Mouse (Mus musculus): Measurements from ENCODE around the gene Nek9. TPM values are rescaled to one million over a fixed set of nuclear protein-coding genes. Genes with fewer than 3 reads are reported as not detected.

The Nek9 gene
- polyA plus RNA-seq (2016; fragmentation: Nextera tagmentation; extraction: Ambion mirVana), result 23.9 TPM in 2 replicates

GRCm38 (mm10) chr12:85339243-85339729 lies at the start of gene Nek9:
Nek9 (minus strand) TSS chr12:85339362.
- peak within 1 kb of the TSS; percentile 82 for H3K4me3 ChIP-seq
- under 1% methylated on average over 36 of the region's 36 CpGs for WGBS
- no peaks in the 10 kb centered on the region for H3K27me3 ChIP-seq (ENCODE audit: poor library complexity, severe bottlenecking)
- H3K36me3 ChIP-seq (replicated peaks), result peaks cover 47% of the 10 kb centered on the region
- DNase-seq (ENCODE audit: extremely low spot score, low spot score), result peak; percentile 94
- peaks cover 18% of the 10 kb centered on the region for H3K4me1 ChIP-seq
- H3K27ac ChIP-seq, result peak within 1 kb of the TSS; percentile 96
- no peaks in the 10 kb centered on the region for H3K9me3 ChIP-seq

- 72% methylated on average over 5 of the region's 5 CpGs for WGBS
- H3K9me3 ChIP-seq, result no peaks in the 10 kb centered on the region
- no peak overlapping the region for H3K27ac ChIP-seq
- no peaks in the 10 kb centered on the region for H3K4me1 ChIP-seq
- DNase-seq (ENCODE audit: extremely low spot score, low spot score), result no peak
- no peak overlapping the region for H3K4me3 ChIP-seq
- H3K27me3 ChIP-seq (ENCODE audit: poor library complexity, severe bottlenecking), result no peaks in the 10 kb centered on the region; the same call in 1 of the 2 replicates
- no peaks in the 10 kb centered on the region for H3K36me3 ChIP-seq (replicated peaks)
Observed at GRCm38 (mm10) chr12:85385995-85386375, 46.8 kb upstream of the Nek9 start.

- Histone ChIP-seq H3K4me1 (no peaks in the 10 kb centered on the region), H3K4me3 (no peak overlapping the region), H3K9me3 (no peaks in the 10 kb centered on the region), H3K27ac (no peak overlapping the region), H3K36me3 (replicated peaks) (no peaks in the 10 kb centered on the region), H3K27me3 (ENCODE audit: poor library complexity, severe bottlenecking) (no peaks in the 10 kb centered on the region; the same call in 1 of the 2 replicates)
- DNase-seq (ENCODE audit: extremely low spot score, low spot score), result no peak
- 89% methylated on average over 10 of the region's 10 CpGs for WGBS
Observed at GRCm38 (mm10) chr12:85385329-85385994, 46.3 kb upstream of the Nek9 start.

GRCm38 (mm10) chr12:85382761-85383680 lies 43.9 kb upstream of the Nek9 start:
- Histone ChIP-seq H3K4me1 (no peaks in the 10 kb centered on the region), H3K27ac (no peak overlapping the region), H3K4me3 (no peak overlapping the region), H3K27me3 (ENCODE audit: poor library complexity, severe bottlenecking) (no peaks in the 10 kb centered on the region; the same call in 1 of the 2 replicates), H3K36me3 (replicated peaks) (no peaks in the 10 kb centered on the region), H3K9me3 (no peaks in the 10 kb centered on the region)
- 80% methylated on average over 14 of the region's 14 CpGs for WGBS
- no peak for DNase-seq (ENCODE audit: extremely low spot score, low spot score)

GRCm38 (mm10) chr12:85381570-85381969 lies 42.4 kb upstream of the Nek9 start:
- Histone ChIP-seq H3K4me3 (no peak overlapping the region), H3K4me1 (no peaks in the 10 kb centered on the region), H3K27ac (no peak overlapping the region), H3K27me3 (ENCODE audit: poor library complexity, severe bottlenecking) (no peaks in the 10 kb centered on the region; the same call in 1 of the 2 replicates), H3K9me3 (no peaks in the 10 kb centered on the region), H3K36me3 (replicated peaks) (no peaks in the 10 kb centered on the region)
- DNase-seq (ENCODE audit: extremely low spot score, low spot score), result no peak
- WGBS, result 91% methylated on average over 6 of the region's 6 CpGs

GRCm38 (mm10) chr12:85380942-85381341 lies 41.8 kb upstream of the Nek9 start:
- Histone ChIP-seq H3K9me3 (no peaks in the 10 kb centered on the region), H3K27ac (no peak overlapping the region), H3K4me1 (no peaks in the 10 kb centered on the region), H3K27me3 (ENCODE audit: poor library complexity, severe bottlenecking) (no peaks in the 10 kb centered on the region), H3K4me3 (no peak overlapping the region), H3K36me3 (replicated peaks) (no peaks in the 10 kb centered on the region)
- 74% methylated on average over 7 of the region's 7 CpGs for WGBS
- no peak for DNase-seq (ENCODE audit: extremely low spot score, low spot score)

GRCm38 (mm10) chr12:85380308-85380707 lies 41.1 kb upstream of the Nek9 start:
- 66% methylated on average over 1 of the region's 1 CpGs for WGBS
- DNase-seq (ENCODE audit: extremely low spot score, low spot score), result no peak
- Histone ChIP-seq H3K27me3 (ENCODE audit: poor library complexity, severe bottlenecking) (no peaks in the 10 kb centered on the region), H3K36me3 (replicated peaks) (no peaks in the 10 kb centered on the region), H3K27ac (no peak overlapping the region), H3K4me3 (no peak overlapping the region), H3K4me1 (peaks cover 3% of the 10 kb centered on the region), H3K9me3 (no peaks in the 10 kb centered on the region)

GRCm38 (mm10) chr12:85378271-85378670 lies 39.1 kb upstream of the Nek9 start:
- DNase-seq (ENCODE audit: extremely low spot score, low spot score), result no peak
- Histone ChIP-seq H3K36me3 (replicated peaks) (no peaks in the 10 kb centered on the region), H3K27me3 (ENCODE audit: poor library complexity, severe bottlenecking) (no peaks in the 10 kb centered on the region), H3K9me3 (no peaks in the 10 kb centered on the region), H3K4me1 (peaks cover 10% of the 10 kb centered on the region), H3K4me3 (no peak overlapping the region), H3K27ac (no peak overlapping the region)
- 88% methylated on average over 2 of the region's 2 CpGs for WGBS

GRCm38 (mm10) chr12:85374561-85375272 lies 35.6 kb upstream of the Nek9 start, which contains the start of gene Tmed10:
Tmed10 (minus strand) TSS chr12:85374847.
- under 1% methylated on average over 37 of the region's 37 CpGs for WGBS
- Histone ChIP-seq H3K9me3 (no peaks in the 10 kb centered on the region), H3K27me3 (ENCODE audit: poor library complexity, severe bottlenecking) (no peaks in the 10 kb centered on the region), H3K4me1 (peaks cover 20% of the 10 kb centered on the region), H3K4me3 (peak within 1 kb of the TSS; percentile 96), H3K27ac (peak within 1 kb of the TSS; percentile 95), H3K36me3 (replicated peaks) (0 out of 2 replicates have a peak, but pooled peaks cover 3% of the 10 kb centered on the region)
- DNase-seq (ENCODE audit: extremely low spot score, low spot score), result peak; percentile 89

- peaks cover 20% of the 10 kb centered on the region for H3K4me1 ChIP-seq
- H3K27ac ChIP-seq, result peak overlapping the region; percentile 95
- peak; percentile 49 for DNase-seq (ENCODE audit: extremely low spot score, low spot score)
- no peaks in the 10 kb centered on the region for H3K27me3 ChIP-seq (ENCODE audit: poor library complexity, severe bottlenecking)
- peak overlapping the region; percentile 96 for H3K4me3 ChIP-seq
- 0 out of 2 replicates have a peak, but pooled peaks cover 3% of the 10 kb centered on the region for H3K36me3 ChIP-seq (replicated peaks)
- WGBS, result 1% methylated on average over 53 of the region's 53 CpGs
- no peaks in the 10 kb centered on the region for H3K9me3 ChIP-seq
Observed at GRCm38 (mm10) chr12:85373591-85374560, 34.7 kb upstream of the Nek9 start.

GRCm38 (mm10) chr12:85372068-85372665 lies 33.0 kb upstream of the Nek9 start:
- no peaks in the 10 kb centered on the region for H3K9me3 ChIP-seq
- no peak overlapping the region for H3K27ac ChIP-seq
- H3K27me3 ChIP-seq (ENCODE audit: poor library complexity, severe bottlenecking), result no peaks in the 10 kb centered on the region
- H3K4me1 ChIP-seq, result peaks cover 20% of the 10 kb centered on the region
- peak overlapping the region; percentile 19; the same call in 1 of the 2 replicates for H3K4me3 ChIP-seq
- H3K36me3 ChIP-seq (replicated peaks), result 0 out of 2 replicates have a peak, but pooled peaks cover 3% of the 10 kb centered on the region
- WGBS, result 86% methylated on average over 8 of the region's 8 CpGs
- DNase-seq (ENCODE audit: extremely low spot score, low spot score), result no peak
